35 mouse cellular contexts compared by ENCODE assay signal in genomic region chr12:84062336-84062735, GRCm38 (mm10). TPM values are rescaled to one million over a fixed set of nuclear protein-coding genes. Genes with fewer than 3 reads are reported as not detected.
DNase-seq lines count a peak whose midpoint lies in the region; ATAC-seq and TF ChIP-seq lines count a peak whose summit lies in the region.
"Had no signal": no experiment of that assay in that cellular context is flagged by ENCODE, and none has a peak within 500 bp of the region (broad histone marks: within the 10 kb centered on the region; RNA-seq: fewer than 3 reads in every experiment).

No protein-coding gene starts in this region.

- TF ChIP-seq CTCF in ES-Bruce4 (IDR thresholded peaks at IDR 0.05; ENCODE audit: low read depth, low read length), result no peak

- DNase-seq in intestine, embryonic 14.5 days (ENCODE audit: low spot score), result peak; percentile 48
- DNase-seq in R1 (ENCODE audit: low read depth, low spot score), result peak; percentile 62
- peak; percentile 18 for DNase-seq in limb, embryonic 10.5 days (ENCODE audit: low spot score)
- no peak for DNase-seq in heart, adult 18-20 months
- no peak for DNase-seq in embryo, embryonic 10 days (ENCODE audit: low spot score)
- DNase-seq: adrenal gland, adult 2 months; adrenal gland, postnatal 14 days; B cell, adult 2 months; cerebellum, adult 11 months; cerebellum, adult 2 months; cerebellum, adult 9-11 months; cerebellum, postnatal 25 days; gastrocnemius, postnatal 10 days; gastrocnemius, postnatal 36 days; heart, postnatal 10 days; heart, postnatal 36 days; kidney, adult 11 months; kidney, adult 8-10 months had no signal

- WGBS in intestine, embryonic 14.5 days, result 91% methylated on average over 20 of the region's 20 CpGs
- 91% methylated on average over 20 of the region's 20 CpGs for WGBS in intestine, embryonic 16.5 days
- 94% methylated on average over 20 of the region's 20 CpGs for WGBS in limb, embryonic 10.5 days
- 94% methylated on average over 20 of the region's 20 CpGs for WGBS in forebrain, embryonic 15.5 days

- no peak overlapping the region for H3K4me2 ChIP-seq in intestine, embryonic 14.5 days (ENCODE audit: low read length)
- no peak overlapping the region for H3K4me2 ChIP-seq in intestine, embryonic 16.5 days (ENCODE audit: low read depth, low read length)
- H3K4me2 ChIP-seq in forebrain, embryonic 15.5 days (replicated peaks), result no peak overlapping the region
- H3K4me2 ChIP-seq: embryonic facial prominence, embryonic 12.5 days; embryonic facial prominence, embryonic 15.5 days; forebrain, embryonic 12.5 days; heart, embryonic 12.5 days; heart, embryonic 15.5 days; hindbrain, embryonic 14.5 days had no signal

- TF ChIP-seq EP300 in ES-Bruce4 (IDR thresholded peaks at IDR 0.05; ENCODE audit: insufficient read depth, low read depth, low read length), result 0 out of 2 replicates have a peak, but pooled peaks have one; percentile 15

- no peaks in the 10 kb centered on the region for H3K4me1 ChIP-seq in intestine, embryonic 14.5 days (replicated peaks; ENCODE audit: control insufficient read depth, insufficient read depth, low read length)
- H3K4me1 ChIP-seq in intestine, embryonic 16.5 days (ENCODE audit: control insufficient read depth, insufficient read depth, low read length), result no peaks in the 10 kb centered on the region
- no peaks in the 10 kb centered on the region for H3K4me1 ChIP-seq in ES-Bruce4 (ENCODE audit: control insufficient read depth, insufficient read depth, low read length)
- H3K4me1 ChIP-seq in limb, embryonic 10.5 days, result no peaks in the 10 kb centered on the region
- no peaks in the 10 kb centered on the region for H3K4me1 ChIP-seq in forebrain, embryonic 15.5 days
- H3K4me1 ChIP-seq: embryonic facial prominence, embryonic 12.5 days; embryonic facial prominence, embryonic 15.5 days; forebrain, embryonic 12.5 days; heart, embryonic 12.5 days; heart, embryonic 15.5 days had no signal

- H3K27ac ChIP-seq in intestine, embryonic 14.5 days (ENCODE audit: low read depth), result no peak overlapping the region
- H3K27ac ChIP-seq in intestine, embryonic 16.5 days (ENCODE audit: low read length), result no peak overlapping the region
- H3K27ac ChIP-seq in ES-Bruce4 (ENCODE audit: insufficient read depth, low read length), result no peak overlapping the region
- no peak overlapping the region for H3K27ac ChIP-seq in limb, embryonic 10.5 days
- H3K27ac ChIP-seq in forebrain, embryonic 15.5 days (replicated peaks), result no peak overlapping the region
- H3K27ac ChIP-seq: embryonic facial prominence, embryonic 12.5 days; embryonic facial prominence, embryonic 15.5 days; forebrain, embryonic 12.5 days; heart, embryonic 15.5 days; hindbrain, embryonic 14.5 days; hindbrain, postnatal 0 days had no signal

- no peaks in the 10 kb centered on the region for H3K27me3 ChIP-seq in intestine, embryonic 14.5 days (replicated peaks; ENCODE audit: control insufficient read depth, insufficient read depth, low read length)
- H3K27me3 ChIP-seq in intestine, embryonic 16.5 days (replicated peaks; ENCODE audit: control insufficient read depth, insufficient read depth, low read length), result no peaks in the 10 kb centered on the region
- H3K27me3 ChIP-seq in ES-Bruce4 (ENCODE audit: control insufficient read depth, insufficient read depth, low read length, poor library complexity, severe bottlenecking), result no peaks in the 10 kb centered on the region; the same call in 1 of the 2 replicates
- H3K27me3 ChIP-seq in limb, embryonic 10.5 days (ENCODE audit: low read depth, poor library complexity, severe bottlenecking), result peaks cover 9% of the 10 kb centered on the region
- H3K27me3 ChIP-seq in forebrain, embryonic 15.5 days, result no peaks in the 10 kb centered on the region
- H3K27me3 ChIP-seq: embryonic facial prominence, embryonic 12.5 days had no signal

- no peak for ATAC-seq in intestine, embryonic 14.5 days (replicated peaks; ENCODE audit: low FRiP score, low TSS enrichment, low read depth)
- no peak for ATAC-seq in intestine, embryonic 16.5 days
- no peak for ATAC-seq in forebrain, embryonic 15.5 days (replicated peaks)
- ATAC-seq: forebrain, embryonic 16.5 days; hindbrain, postnatal 0 days; inflammation-experienced regulatory T-cells, adult 6 months had no signal

- H3K36me3 ChIP-seq in intestine, embryonic 14.5 days (ENCODE audit: control insufficient read depth, insufficient read depth, low read length), result no peaks in the 10 kb centered on the region
- H3K36me3 ChIP-seq in intestine, embryonic 16.5 days (ENCODE audit: control insufficient read depth, insufficient read depth, low read length), result no peaks in the 10 kb centered on the region
- no peaks in the 10 kb centered on the region for H3K36me3 ChIP-seq in ES-Bruce4 (ENCODE audit: control insufficient read depth, insufficient read depth, low read length, poor library complexity, severe bottlenecking)
- no peaks in the 10 kb centered on the region for H3K36me3 ChIP-seq in limb, embryonic 10.5 days
- H3K36me3 ChIP-seq in forebrain, embryonic 15.5 days, result no peaks in the 10 kb centered on the region
- H3K36me3 ChIP-seq: embryonic facial prominence, embryonic 12.5 days; embryonic facial prominence, embryonic 15.5 days; forebrain, embryonic 12.5 days; heart, embryonic 12.5 days; heart, embryonic 15.5 days had no signal

- TF ChIP-seq POLR2A in ES-Bruce4 (IDR thresholded peaks at IDR 0.05; ENCODE audit: insufficient read depth, low read length), result no peak

- H3K4me3 ChIP-seq in intestine, embryonic 14.5 days (ENCODE audit: low read depth, low read length), result no peak overlapping the region
- no peak overlapping the region for H3K4me3 ChIP-seq in intestine, embryonic 16.5 days (ENCODE audit: low read length)
- no peak overlapping the region for H3K4me3 ChIP-seq in ES-Bruce4 (ENCODE audit: low read depth, low read length)
- no peak overlapping the region for H3K4me3 ChIP-seq in limb, embryonic 10.5 days
- H3K4me3 ChIP-seq in forebrain, embryonic 15.5 days, result no peak overlapping the region
- H3K4me3 ChIP-seq: embryonic facial prominence, embryonic 12.5 days; embryonic facial prominence, embryonic 15.5 days; forebrain, embryonic 12.5 days; heart, embryonic 12.5 days; heart, embryonic 15.5 days had no signal

- no peak overlapping the region for H3K9ac ChIP-seq in intestine, embryonic 14.5 days (ENCODE audit: low read length)
- no peak overlapping the region for H3K9ac ChIP-seq in intestine, embryonic 16.5 days (ENCODE audit: low read depth, low read length)
- H3K9ac ChIP-seq in ES-Bruce4 (ENCODE audit: low read depth, poor library complexity, severe bottlenecking), result no peak overlapping the region
- no peak overlapping the region for H3K9ac ChIP-seq in forebrain, embryonic 15.5 days (replicated peaks)
- H3K9ac ChIP-seq: embryonic facial prominence, embryonic 12.5 days; embryonic facial prominence, embryonic 15.5 days; forebrain, embryonic 12.5 days; heart, embryonic 12.5 days; heart, embryonic 15.5 days; hindbrain, embryonic 14.5 days had no signal

- H3K9me3 ChIP-seq in intestine, embryonic 14.5 days (ENCODE audit: control insufficient read depth, low read length), result no peaks in the 10 kb centered on the region
- peaks cover 3% of the 10 kb centered on the region; the same call in 1 of the 2 replicates for H3K9me3 ChIP-seq in intestine, embryonic 16.5 days (ENCODE audit: control insufficient read depth, low read length)
- no peaks in the 10 kb centered on the region for H3K9me3 ChIP-seq in ES-Bruce4 (replicated peaks; ENCODE audit: control insufficient read depth, insufficient read depth, low read length, poor library complexity, severe bottlenecking)
- no peaks in the 10 kb centered on the region for H3K9me3 ChIP-seq in limb, embryonic 10.5 days (replicated peaks)
- H3K9me3 ChIP-seq in forebrain, embryonic 15.5 days, result 0 out of 2 replicates have a peak, but pooled peaks cover 3% of the 10 kb centered on the region
- H3K9me3 ChIP-seq: embryonic facial prominence, embryonic 12.5 days; embryonic facial prominence, embryonic 15.5 days; heart, embryonic 15.5 days had no signal

RNA-seq across cellular contexts. Expression of gene Acot5, which starts 6.8 kb away (rescaled TPM):
- not detected in 2 replicates for polyA plus RNA-seq in intestine, embryonic 14.5 days (2014; fragmentation: Nextera tagmentation; extraction: Ambion mirVana)
- 0.21 and 0.28 TPM in 2 replicates for polyA plus RNA-seq in intestine, embryonic 16.5 days (2015; fragmentation: Nextera tagmentation; extraction: Ambion mirVana)
- polyA plus RNA-seq in ES-Bruce4 (2011; ENCODE audit: insufficient read depth, insufficient read length, low read depth, missing spikeins), result not detected in 2 replicates
- polyA plus RNA-seq in limb, embryonic 10.5 days (2016; fragmentation: Nextera tagmentation; extraction: Ambion mirVana), result not detected in 2 replicates
- 0.32 TPM in 1 of 2 replicates, not detected in the other for polyA plus RNA-seq in forebrain, embryonic 15.5 days (2015; fragmentation: Nextera tagmentation; extraction: Ambion mirVana)
- under 1 TPM in 1 of 2 experiments, not detected in 1; 0.41 TPM for total RNA-seq in heart, adult 18-20 months (2021)
- total RNA-seq: gastrocnemius, adult 18-20 months; gastrocnemius, postnatal 36 days; granulocyte monocyte progenitor cell, adult 5-6 weeks; heart, postnatal 10 days; heart, postnatal 36 days had no signal
- polyA plus RNA-seq: embryonic facial prominence, embryonic 12.5 days; forebrain, embryonic 12.5 days; heart, embryonic 15.5 days; hindbrain, embryonic 11.5 days; inflammation-experienced regulatory T-cells, adult 6 months had no signal

RNA-seq across cellular contexts. Expression of gene Acot3, which starts 10.4 kb away (rescaled TPM):
- 0.55 and 0.68 TPM in 2 replicates for polyA plus RNA-seq in intestine, embryonic 14.5 days (2014; fragmentation: Nextera tagmentation; extraction: Ambion mirVana)
- 7.0 and 11.7 TPM in 2 replicates for polyA plus RNA-seq in intestine, embryonic 16.5 days (2015; fragmentation: Nextera tagmentation; extraction: Ambion mirVana)
- not detected in 2 replicates for polyA plus RNA-seq in ES-Bruce4 (2011; ENCODE audit: insufficient read depth, insufficient read length, low read depth, missing spikeins)
- 0.26 and 0.28 TPM in 2 replicates for polyA plus RNA-seq in limb, embryonic 10.5 days (2016; fragmentation: Nextera tagmentation; extraction: Ambion mirVana)
- polyA plus RNA-seq in forebrain, embryonic 15.5 days (2015; fragmentation: Nextera tagmentation; extraction: Ambion mirVana), result 0.62 and 0.80 TPM in 2 replicates
- 1 to 10 TPM in 1 of 2 experiments, under 1 TPM in 1; 0.69 to 1.0 TPM for total RNA-seq in heart, adult 18-20 months (2021)
- total RNA-seq: gastrocnemius, adult 18-20 months; gastrocnemius, postnatal 10 days; gastrocnemius, postnatal 36 days; granulocyte monocyte progenitor cell, adult 5-6 weeks had no signal
- polyA plus RNA-seq: embryonic facial prominence, embryonic 15.5 days; inflammation-experienced regulatory T-cells, adult 6 months had no signal

RNA-seq across cellular contexts. Expression of gene Gm49366, which starts 23.6 kb away (rescaled TPM):
- not detected in 2 replicates for polyA plus RNA-seq in intestine, embryonic 14.5 days (2014; fragmentation: Nextera tagmentation; extraction: Ambion mirVana)
- not detected in 2 replicates for polyA plus RNA-seq in intestine, embryonic 16.5 days (2015; fragmentation: Nextera tagmentation; extraction: Ambion mirVana)
- not detected in 2 replicates for polyA plus RNA-seq in ES-Bruce4 (2011; ENCODE audit: insufficient read depth, insufficient read length, low read depth, missing spikeins)
- not detected in 2 replicates for polyA plus RNA-seq in limb, embryonic 10.5 days (2016; fragmentation: Nextera tagmentation; extraction: Ambion mirVana)
- not detected in 2 replicates for polyA plus RNA-seq in forebrain, embryonic 15.5 days (2015; fragmentation: Nextera tagmentation; extraction: Ambion mirVana)
- under 1 TPM in 1 of 2 experiments, not detected in 1; 0.94 TPM for total RNA-seq in heart, adult 18-20 months (2021)
- total RNA-seq: adrenal gland, adult 2 months; adrenal gland, postnatal 14 days; adrenal gland, postnatal 4 days; gastrocnemius, adult 18-20 months; gastrocnemius, postnatal 10 days; gastrocnemius, postnatal 36 days; granulocyte monocyte progenitor cell, adult 5-6 weeks; heart, postnatal 10 days; hindbrain, postnatal 0 days had no signal
- polyA plus RNA-seq: adrenal gland, adult 2 months; cerebellum, adult 2 months; cortical plate, adult 2 months; embryonic facial prominence, embryonic 12.5 days; embryonic facial prominence, embryonic 15.5 days; forebrain, embryonic 12.5 days; forebrain, embryonic 16.5 days; heart, embryonic 12.5 days; heart, embryonic 15.5 days; hindbrain, embryonic 11.5 days; hindbrain, embryonic 14.5 days; hindbrain, postnatal 0 days; inflammation-experienced regulatory T-cells, adult 6 months had no signal

RNA-seq across cellular contexts. Expression of gene Acot4, which starts 24.2 kb away (rescaled TPM):
- polyA plus RNA-seq in intestine, embryonic 14.5 days (2014; fragmentation: Nextera tagmentation; extraction: Ambion mirVana), result 2.2 and 2.5 TPM in 2 replicates
- 12.9 and 20.6 TPM in 2 replicates for polyA plus RNA-seq in intestine, embryonic 16.5 days (2015; fragmentation: Nextera tagmentation; extraction: Ambion mirVana)
- 0.21 and 0.39 TPM in 2 replicates for polyA plus RNA-seq in ES-Bruce4 (2011; ENCODE audit: insufficient read depth, insufficient read length, low read depth, missing spikeins)
- 0.15 and 0.16 TPM in 2 replicates for polyA plus RNA-seq in limb, embryonic 10.5 days (2016; fragmentation: Nextera tagmentation; extraction: Ambion mirVana)
- polyA plus RNA-seq in forebrain, embryonic 15.5 days (2015; fragmentation: Nextera tagmentation; extraction: Ambion mirVana), result 0.27 and 0.41 TPM in 2 replicates
- 1 to 10 TPM in 1 of 2 experiments, under 1 TPM in 1; 0.80 to 1.4 TPM for total RNA-seq in heart, adult 18-20 months (2021)

RNA-seq across cellular contexts. Expression of gene Acot6, which starts 38.1 kb away (rescaled TPM):
- polyA plus RNA-seq in intestine, embryonic 14.5 days (2014; fragmentation: Nextera tagmentation; extraction: Ambion mirVana), result 1.5 and 2.2 TPM in 2 replicates
- 2.5 and 3.2 TPM in 2 replicates for polyA plus RNA-seq in intestine, embryonic 16.5 days (2015; fragmentation: Nextera tagmentation; extraction: Ambion mirVana)
- polyA plus RNA-seq in ES-Bruce4 (2011; ENCODE audit: insufficient read depth, insufficient read length, low read depth, missing spikeins), result 0.78 and 1.1 TPM in 2 replicates
- 0.48 and 0.73 TPM in 2 replicates for polyA plus RNA-seq in limb, embryonic 10.5 days (2016; fragmentation: Nextera tagmentation; extraction: Ambion mirVana)
- 1.2 TPM in 2 replicates for polyA plus RNA-seq in forebrain, embryonic 15.5 days (2015; fragmentation: Nextera tagmentation; extraction: Ambion mirVana)
- total RNA-seq in heart, adult 18-20 months (2021), result 1 to 10 TPM; 2.4 to 3.0 TPM

Comparison
In these comparisons a context has a peak if more than half of its experiments do, and no peak if none do; other contexts are left out.
1. DNase-seq: peak in intestine, embryonic 14.5 days (single experiment), R1 (single experiment) and limb, embryonic 10.5 days (single experiment); none in heart, adult 18-20 months (0 of 2) and embryo, embryonic 10 days (single experiment).